Mouse (Mus musculus) left cerebral cortex, postnatal 10 days (tissue): ENCODE results near the gene Ppbp. TPM values are rescaled to one million over a fixed set of nuclear protein-coding genes. Genes with fewer than 3 reads are reported as not detected.
"Not testable (repeated sequence)": the region's sequence is repeated elsewhere in the genome, so short reads cannot be mapped to it uniquely, and the experiment has no call there.

Source experiments
- DNase-seq, 2 experiments: peaks; one replicate each; pipeline ENCODE4 v3.0.0; 2021 to 2022; ENCODE audit warnings: low spot score in 2 of 2, mixed read lengths in 1 of 2; ENCODE audit errors: extremely low spot score in 1 of 2
- intact Hi-C: fragments of 180-260 bp; cut with DNase I; formaldehyde crosslinking; loops from one replicate; pipeline ENCODE4 v1.15.1; 2025
- microRNA-seq: library from miRNA; unstranded; fragments of <30 nt; microRNA quantifications from one replicate; pipeline ENCODE4 v1.2.0, GENCODE M21; 2022
- total RNA-seq, 2 experiments: library from RNA; stranded (reverse); gene quantifications; 2 replicates each; pipeline ENCODE4 v1.2.3; 2021

The Ppbp gene
- total RNA-seq, 2 experiments from 2014 or later = not detected

DNA sequence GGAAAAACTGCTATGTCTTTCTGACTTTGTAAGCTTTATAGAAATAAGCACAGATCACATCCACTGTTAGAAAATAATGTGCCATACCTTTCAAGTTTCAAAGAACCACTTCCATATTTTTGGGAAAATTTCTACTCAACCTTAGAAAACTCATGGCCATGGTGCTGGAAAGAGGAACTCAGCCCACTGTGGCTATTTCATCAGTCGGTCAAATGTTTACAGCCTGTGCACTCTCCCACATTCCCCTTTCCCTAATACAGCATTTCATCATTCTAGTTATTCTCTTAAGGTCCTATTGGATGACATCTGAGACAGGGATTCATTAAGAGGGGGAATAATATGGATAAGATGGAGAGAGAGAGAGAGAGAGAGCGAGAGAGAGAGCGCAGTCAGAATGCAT lies 15.4 kb downstream of the Ppbp start:
- intact Hi-C loops = no loop called here
- no peak for DNase-seq

DNA sequence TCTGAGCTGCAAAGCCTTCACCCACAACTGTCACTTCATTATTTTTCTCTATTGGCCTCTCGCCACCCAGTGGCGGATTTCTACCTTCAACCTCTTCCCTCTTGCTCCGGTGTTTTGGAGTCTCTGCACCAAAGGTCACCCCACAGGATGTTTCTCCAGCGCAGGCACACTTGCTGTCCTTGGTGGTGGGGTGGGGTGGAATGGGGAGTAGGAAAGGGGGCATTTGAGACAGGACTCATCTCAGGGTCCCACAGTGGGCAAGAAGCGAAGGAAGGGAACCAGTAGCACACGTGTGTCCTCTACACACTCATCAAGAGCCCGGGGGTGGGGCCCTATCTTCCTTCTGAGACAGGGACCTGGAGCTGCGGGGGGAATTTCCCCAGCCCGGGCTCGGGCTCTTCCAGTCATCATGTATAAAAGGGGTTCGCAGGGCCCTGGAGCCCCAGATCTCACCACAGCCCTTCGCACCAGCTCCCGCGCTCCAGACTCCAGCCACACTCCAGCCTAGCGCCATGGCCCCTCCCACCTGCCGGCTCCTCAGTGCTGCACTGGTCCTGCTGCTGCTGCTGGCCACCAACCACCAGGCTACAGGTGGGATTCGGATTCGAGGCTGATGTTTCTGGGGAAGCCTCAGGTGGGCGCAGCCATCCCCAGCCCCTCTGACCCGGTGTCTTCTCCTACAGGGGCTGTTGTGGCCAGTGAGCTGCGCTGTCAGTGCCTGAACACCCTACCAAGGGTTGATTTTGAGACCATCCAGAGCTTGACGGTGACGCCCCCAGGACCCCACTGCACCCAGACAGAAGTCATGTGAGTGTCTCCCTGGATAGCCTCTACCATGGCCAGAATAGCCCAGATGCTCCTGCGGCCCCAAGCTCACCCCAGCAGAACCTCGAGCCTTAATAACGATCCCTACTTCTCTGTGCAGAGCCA lies 17.6 kb downstream of the Ppbp start, which contains the start of gene Cxcl3:
Cxcl3 (plus strand) TSS at position 445 of the 930 bp plus-strand sequence.
- no peak for DNase-seq
- intact Hi-C loops = loop anchor here (5.0 kb wide), 1 partner anchor 124 kb away; no protein-coding TSS in a partner anchor

- intact Hi-C loops = loop anchor here (5.0 kb wide), 1 partner anchor 126 kb away; no protein-coding TSS in a partner anchor
- DNase-seq = no peak
Measured at GRCm38 (mm10) chr5:90788114-90788513, 19.8 kb downstream of the Ppbp start.

GRCm38 (mm10) chr5:90789306-90790073 lies 21.2 kb downstream of the Ppbp start:
- intact Hi-C loops = loop anchor here (5.0 kb wide), 1 partner anchor 127 kb away; no protein-coding TSS in a partner anchor
- no peak for DNase-seq

- intact Hi-C loops = no loop called here
- DNase-seq = no peak
Measured at GRCm38 (mm10) chr5:90790074-90790502, 21.8 kb downstream of the Ppbp start.

GRCm38 (mm10) chr5:90794195-90794625 lies 25.9 kb downstream of the Ppbp start, which contains the start of gene Cxcl15:
Cxcl15 (plus strand) TSS chr5:90794534.
- no peak for DNase-seq
- intact Hi-C loops = no loop called here

- DNase-seq, intact Hi-C loops: not testable (repeated sequence)
Measured at GRCm38 (mm10) chr5:90795392-90795791, 27.1 kb downstream of the Ppbp start.

GRCm38 (mm10) chr5:90804574-90804973 lies 36.3 kb downstream of the Ppbp start:
- intact Hi-C loops = no loop called here

DNA sequence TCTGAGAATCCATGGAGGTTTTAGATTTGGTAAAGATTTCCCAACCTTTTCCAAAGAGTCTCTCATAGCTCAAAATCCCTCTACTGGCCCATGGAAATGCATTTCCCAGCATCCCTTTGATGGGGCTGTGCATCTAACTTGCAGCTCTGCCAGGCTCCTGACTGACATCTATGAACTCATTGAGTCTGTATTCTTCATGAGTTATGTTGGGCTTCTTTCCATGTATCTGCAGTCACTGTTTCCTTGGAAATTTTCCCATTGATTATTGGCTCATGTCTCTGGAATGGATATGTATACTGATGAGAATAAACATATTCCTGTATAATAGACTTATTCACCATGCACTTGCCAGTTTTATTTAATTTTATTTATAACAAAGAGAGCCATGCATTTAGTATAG lies 37.7 kb downstream of the Ppbp start:
- intact Hi-C loops = no loop called here
- DNase-seq = no peak

More at GRCm38 (mm10) chr5:90804574-90804973, 36.3 kb downstream of the Ppbp start:
- DNase-seq = no peak

DNA sequence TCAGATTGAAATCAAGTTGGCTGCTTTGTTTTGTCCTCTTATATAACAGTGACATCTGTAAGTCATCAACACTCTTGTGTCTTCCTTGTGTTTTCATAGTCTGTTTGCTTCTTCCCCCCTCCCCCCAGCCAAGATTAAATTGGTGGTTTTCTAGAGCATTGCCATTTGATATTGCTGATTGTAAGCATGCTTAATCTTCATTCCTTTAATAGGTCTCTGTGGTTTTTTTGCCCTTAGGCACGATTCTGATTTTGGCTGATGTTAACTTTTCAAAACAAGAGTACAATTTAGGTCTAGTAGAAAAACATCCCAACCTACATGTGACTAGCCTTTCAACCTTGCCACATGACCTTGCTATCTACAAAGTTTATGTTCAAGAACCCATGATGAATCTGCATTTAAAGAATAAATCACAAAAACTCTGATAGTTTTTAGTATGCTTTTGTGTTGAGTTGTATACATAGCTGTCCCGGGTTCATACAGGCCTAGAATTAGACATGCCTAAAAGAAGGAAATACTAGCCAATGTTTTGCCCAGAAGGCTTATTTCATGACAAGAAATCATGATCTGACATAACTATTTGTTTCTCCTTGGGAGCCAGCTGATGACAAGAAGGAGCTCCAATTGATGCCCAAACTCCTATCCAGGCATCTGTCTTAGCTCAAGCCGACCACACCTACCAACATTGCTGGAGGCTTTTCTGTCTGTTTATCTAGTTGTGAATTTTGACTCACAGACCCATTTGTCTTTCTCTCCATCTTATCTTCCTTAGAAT lies 39.0 kb downstream of the Ppbp start:
- intact Hi-C loops = no loop called here
- no peak for DNase-seq

Small RNA genes within 50 kb of the gene (microRNA-seq; reads per million reads assigned to microRNA genes)
- gene Gm24322 = not detected

Other genes with a start within 250 kb of the Ppbp start
- gene Afm, start 249.6 kb upstream of the Ppbp start, total RNA-seq = not detected
- gene 5830473C10Rik, start 207.4 kb upstream of the Ppbp start, total RNA-seq = 1 to 10 TPM in 1 of 2 experiments, under 1 TPM in 1; 0.89 to 1.1 TPM
- gene Rassf6, start 127.9 kb upstream of the Ppbp start, total RNA-seq = 1 to 10 TPM in 1 of 2 experiments, under 1 TPM in 1; 0.81 to 1.9 TPM
- gene Cxcl5, start 9.2 kb upstream of the Ppbp start, total RNA-seq = not detected
- 1 to 10 TPM; 1.6 to 8.3 TPM for gene Pf4, start 3.9 kb downstream of the Ppbp start, total RNA-seq
- not detected for gene Cxcl3, start 17.6 kb downstream of the Ppbp start, total RNA-seq
- gene Cxcl15, start 26.0 kb downstream of the Ppbp start, total RNA-seq = not detected
- gene Cxcl1, start 122.7 kb downstream of the Ppbp start, total RNA-seq = under 1 TPM in 1 of 2 experiments, not detected in 1; 0.55 TPM
- not detected for gene Cxcl2, start 135.4 kb downstream of the Ppbp start, total RNA-seq
- 10 to 100 TPM; 18.0 to 18.5 TPM for gene Mthfd2l, start 162.6 kb downstream of the Ppbp start, total RNA-seq